Mouse (Mus musculus) ES-E14 (cell line): ENCODE data around the gene Olfr665. TPM values are rescaled to one million over a fixed set of nuclear protein-coding genes. Genes with fewer than 3 reads are reported as not detected.
"Not testable (repeated sequence)": the region's sequence is repeated elsewhere in the genome, so short reads cannot be mapped to it uniquely, and the experiment has no call there.

Experiments
- DNase-seq: peaks from one replicate; pipeline ENCODE4 v3.0.0-alpha.2; 2013; ENCODE audit warnings: low read depth, low spot score
- H3K27ac ChIP-seq: 2 replicates; pipeline ENCODE4 v1.5.1; 2012; ENCODE audit warnings: low read depth, mild to moderate bottlenecking, low read length, moderate library complexity, mixed read lengths; ENCODE audit not compliant: poor library complexity, insufficient read depth, severe bottlenecking
- H3K36me3 ChIP-seq: 2 replicates; pipeline ENCODE4 v1.6.1; 2012; ENCODE audit warnings: mild to moderate bottlenecking, low read length, moderate library complexity, mixed read lengths; ENCODE audit not compliant: control insufficient read depth, poor library complexity, insufficient read depth, severe bottlenecking
- H3K4me1 ChIP-seq, 2 experiments: fragments of 150-350 bp in 1 of 2; sonication (generic) in 1 of 2; 2 replicates each; pipeline ENCODE4 v1.6.1; 2012; ENCODE audit warnings: low read length in 2 of 2, mild to moderate bottlenecking in 1 of 2, mixed read lengths in 1 of 2; ENCODE audit not compliant: control insufficient read depth in 2 of 2, insufficient read depth in 2 of 2, poor library complexity in 1 of 2
- H3K4me3 ChIP-seq, 2 experiments: fragments of 150-350 bp in 1 of 2; sonication (generic) in 1 of 2; 2 replicates each; pipeline ENCODE4 v1.5.1; 2012; ENCODE audit warnings: low read length in 2 of 2, low read depth in 1 of 2, mild to moderate bottlenecking in 1 of 2, mixed read lengths in 1 of 2; ENCODE audit not compliant: insufficient read depth in 1 of 2, poor library complexity in 1 of 2, severe bottlenecking in 1 of 2
- H3K9ac ChIP-seq: 2 replicates; pipeline ENCODE4 v1.6.1; 2012; ENCODE audit warnings: low read depth, mild to moderate bottlenecking, low read length, mixed read lengths; ENCODE audit not compliant: poor library complexity, insufficient read depth, severe bottlenecking
- H3K9me3 ChIP-seq: fragments of 150-350 bp; sonication (generic); 2 replicates; pipeline ENCODE4 v1.6.1; 2012; ENCODE audit warnings: low read depth, mild to moderate bottlenecking, low read length; ENCODE audit not compliant: control insufficient read depth, insufficient read depth
- CHD2 ChIP-seq: IDR thresholded peaks from 2 replicates; pipeline ENCODE4 v1.6.1; 2014; ENCODE audit warnings: mild to moderate bottlenecking, low read depth, low read length, inconsistent platforms
- HCFC1 ChIP-seq: IDR thresholded peaks from 2 replicates; pipeline ENCODE4 v1.6.1; 2012; ENCODE audit warnings: low read length, inconsistent platforms, borderline replicate concordance; ENCODE audit not compliant: insufficient read depth
- MAFK ChIP-seq: IDR thresholded peaks from 2 replicates; pipeline ENCODE4 v1.6.1; 2014; ENCODE audit warnings: mild to moderate bottlenecking, low read depth, low read length, inconsistent platforms; ENCODE audit not compliant: insufficient read depth
- ZC3H11A ChIP-seq: IDR thresholded peaks from 2 replicates; pipeline ENCODE4 v1.6.1; 2012; ENCODE audit warnings: low read depth, mild to moderate bottlenecking, inconsistent platforms, low read length, borderline replicate concordance
- ZNF384 ChIP-seq: IDR thresholded peaks from 2 replicates; pipeline ENCODE4 v1.6.1; 2012; ENCODE audit warnings: low read depth, low read length, inconsistent platforms
- in situ Hi-C, 2 experiments: fragments of 600-800 bp; cut with MboI; formaldehyde crosslinking; loops; one replicate each; pipeline ENCODE4 v1.15.1; 2025; ENCODE audit warnings: low sequenced_read_pairs in 2 of 2, inconsistent platforms in 1 of 2; ENCODE audit not compliant: unreplicated experiment in 2 of 2
- total RNA-seq: library from RNA; depleted of rRNA; stranded (reverse); fragments of 300-350 nt; gene quantifications from 2 replicates; pipeline ENCODE4 v1.2.3, GENCODE M21; 2012; rRNA removed

Gene Olfr665
- total RNA-seq: not detected in 2 replicates

DNA sequence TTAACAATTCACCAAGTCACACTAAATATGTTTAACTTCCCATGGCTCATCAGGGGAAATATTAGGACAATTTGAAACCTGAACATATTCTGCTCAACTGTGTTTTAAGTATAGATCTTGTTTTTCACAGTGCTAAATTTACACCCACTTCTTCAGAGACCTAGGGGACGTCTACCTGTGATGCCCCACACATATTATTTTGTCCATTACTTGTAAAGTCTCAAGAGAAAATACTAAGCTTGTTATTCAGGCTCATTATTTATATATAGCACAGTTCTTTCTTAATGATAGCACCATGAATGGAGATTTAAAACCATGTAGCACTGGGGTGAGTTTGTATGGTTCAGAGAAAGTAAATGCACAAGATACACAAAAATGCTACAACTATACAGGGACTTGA, at the start of gene Olfr665:
TSS of gene Olfr665 (plus strand) at position 301 of the 400 bp plus-strand sequence.
- H3K27ac ChIP-seq: no peak within 1 kb of the TSS
- no peak for DNase-seq
- H3K36me3 ChIP-seq: no peaks in the 10 kb centered on the region
- H3K9ac ChIP-seq: no peak within 1 kb of the TSS
- TF ChIP-seq CHD2 (no peak), ZC3H11A (no peak), HCFC1 (no peak), MAFK (no peak), ZNF384 (no peak)
- in situ Hi-C loops: no loop called here
- no peak within 1 kb of the TSS for H3K4me3 ChIP-seq
- H3K9me3 ChIP-seq: no peaks in the 10 kb centered on the region
- no peaks in the 10 kb centered on the region for H3K4me1 ChIP-seq

DNA sequence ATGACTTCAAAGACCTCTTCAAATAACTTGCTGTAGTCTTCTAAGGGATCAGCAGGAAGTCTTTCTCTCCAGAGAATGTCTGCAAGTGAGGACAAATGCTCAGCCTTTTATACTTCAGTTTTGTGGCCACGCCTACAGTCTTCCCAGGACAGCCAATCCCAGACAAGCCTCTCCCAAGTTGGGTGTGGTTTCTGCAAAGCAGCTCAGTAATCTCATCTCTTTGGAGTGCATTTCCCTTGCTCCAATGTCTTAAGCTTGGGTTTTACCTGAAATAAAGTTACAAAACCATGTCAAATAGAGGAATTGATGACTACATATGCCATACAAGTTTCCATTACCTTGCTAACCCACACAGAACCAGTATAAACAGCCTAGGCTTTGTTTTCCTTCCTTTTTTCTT, 35.3 kb upstream of the Olfr665 start, which contains the start of gene Usp17lb:
TSS of gene Usp17lb (minus strand) at position 101 of the 400 bp plus-strand sequence.
- no peak for DNase-seq
- Histone ChIP-seq H3K9me3 (no peaks in the 10 kb centered on the region), H3K4me3 (no peak within 1 kb of the TSS), H3K4me1 (no peaks in the 10 kb centered on the region), H3K36me3 (no peaks in the 10 kb centered on the region), H3K27ac (no peak within 1 kb of the TSS), H3K9ac (no peak within 1 kb of the TSS)
- in situ Hi-C loops: no loop called here
- no peak for TF ChIP-seq ZNF384
- TF ChIP-seq MAFK: no peak
- TF ChIP-seq HCFC1: no peak
- TF ChIP-seq CHD2: no peak
- TF ChIP-seq ZC3H11A: no peak

DNA sequence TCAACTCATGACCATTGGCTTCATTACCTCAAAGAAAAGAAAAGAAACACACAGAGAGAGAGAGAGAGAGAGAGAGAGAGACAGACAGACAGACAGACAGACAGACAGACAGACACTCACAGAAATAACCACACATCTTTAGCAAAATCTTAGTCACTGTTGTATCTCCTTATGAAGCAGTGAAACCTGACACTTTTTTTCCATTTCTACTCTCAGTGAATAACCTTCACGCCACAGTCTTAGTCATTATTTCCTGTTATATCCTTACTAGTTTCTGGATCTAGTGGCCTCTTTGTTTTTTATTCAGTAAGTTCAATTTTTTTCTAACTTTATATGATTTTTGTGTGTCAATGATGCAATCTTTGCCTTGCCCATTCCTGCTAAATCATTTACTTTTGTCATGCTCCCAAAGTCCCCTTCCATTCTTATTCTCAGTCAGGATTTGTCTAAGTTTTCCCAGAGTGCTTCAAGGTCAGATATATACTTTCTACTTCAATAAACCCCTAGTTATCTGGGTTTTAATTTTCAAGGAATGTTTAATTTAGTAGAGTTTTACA, 34.0 kb upstream of the Olfr665 start:
- Histone ChIP-seq H3K4me3 (no peak overlapping the region), H3K9me3 (no peaks in the 10 kb centered on the region), H3K36me3 (no peaks in the 10 kb centered on the region), H3K27ac (no peak overlapping the region), H3K9ac (no peak overlapping the region), H3K4me1 (no peaks in the 10 kb centered on the region)
- in situ Hi-C loops: no loop called here
- TF ChIP-seq CHD2 (no peak), MAFK (no peak), ZC3H11A (no peak), HCFC1 (no peak), ZNF384 (no peak)
- DNase-seq: no peak

DNA sequence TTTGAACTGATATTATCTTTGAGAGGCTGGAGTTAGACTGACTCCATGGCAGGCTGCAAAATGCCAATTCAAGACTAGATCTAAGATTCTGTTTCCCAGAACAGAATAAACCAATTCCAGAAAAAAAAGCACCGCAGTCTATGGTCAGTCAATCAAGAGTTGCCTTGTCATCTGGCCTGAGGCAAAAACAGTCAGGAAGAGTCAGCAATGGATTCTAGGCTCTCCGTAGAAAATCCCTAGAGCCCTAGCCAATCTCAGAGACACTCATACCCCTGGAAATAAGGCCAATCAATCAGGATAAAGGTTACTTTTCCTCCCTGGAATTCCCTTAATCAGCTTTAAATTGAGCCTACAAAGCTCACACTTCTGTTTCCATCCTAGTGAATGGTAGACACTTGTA, 26.3 kb upstream of the Olfr665 start:
- H3K4me1 ChIP-seq, in situ Hi-C loops, H3K27ac ChIP-seq, H3K9me3 ChIP-seq, DNase-seq, H3K9ac ChIP-seq, H3K36me3 ChIP-seq, H3K4me3 ChIP-seq: not testable (repeated sequence)

GRCm38 (mm10) chr7:104855248-104855750, 22.5 kb upstream of the Olfr665 start:
- no peak for DNase-seq
- no peak overlapping the region for H3K9ac ChIP-seq
- TF ChIP-seq ZC3H11A: no peak
- H3K36me3 ChIP-seq: no peaks in the 10 kb centered on the region
- in situ Hi-C loops: no loop called here
- H3K27ac ChIP-seq: no peak overlapping the region
- H3K4me3 ChIP-seq: no peak overlapping the region
- H3K4me1 ChIP-seq: no peaks in the 10 kb centered on the region
- no peaks in the 10 kb centered on the region for H3K9me3 ChIP-seq

DNA sequence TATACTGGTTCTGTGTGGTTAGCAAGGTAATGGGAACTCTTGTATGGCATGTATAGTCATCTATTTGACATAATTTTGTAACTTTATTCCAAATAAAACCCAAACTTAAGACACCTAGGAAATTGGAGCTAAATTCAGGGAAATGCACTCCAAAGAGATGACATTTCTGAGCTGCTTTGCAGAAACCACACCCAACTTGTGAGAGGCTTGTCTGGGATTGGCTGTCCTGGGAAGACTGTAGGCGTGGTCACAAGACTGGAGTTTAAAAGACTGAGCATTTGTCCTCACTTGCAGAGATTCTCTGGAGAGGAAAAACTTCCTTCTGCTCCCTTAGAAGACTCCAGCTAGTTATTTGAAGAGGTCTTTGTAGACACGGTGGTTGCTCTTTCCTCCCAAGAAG, 21.1 kb upstream of the Olfr665 start, which contains the start of gene Usp17la:
TSS of gene Usp17la (plus strand) at position 301 of the 400 bp plus-strand sequence.
- H3K9ac ChIP-seq, H3K9me3 ChIP-seq, DNase-seq, H3K36me3 ChIP-seq, in situ Hi-C loops, H3K4me1 ChIP-seq, H3K4me3 ChIP-seq, H3K27ac ChIP-seq: not testable (repeated sequence)
